Mouse (Mus musculus): ENCODE data around the gene Tyw3. TPM values are rescaled to one million over a fixed set of nuclear protein-coding genes. Genes with fewer than 3 reads are reported as not detected.

Gene Tyw3
- total and polyA plus RNA-seq, 3 experiments, result 46.8 to 70.4 (median 62.5) TPM

DNA sequence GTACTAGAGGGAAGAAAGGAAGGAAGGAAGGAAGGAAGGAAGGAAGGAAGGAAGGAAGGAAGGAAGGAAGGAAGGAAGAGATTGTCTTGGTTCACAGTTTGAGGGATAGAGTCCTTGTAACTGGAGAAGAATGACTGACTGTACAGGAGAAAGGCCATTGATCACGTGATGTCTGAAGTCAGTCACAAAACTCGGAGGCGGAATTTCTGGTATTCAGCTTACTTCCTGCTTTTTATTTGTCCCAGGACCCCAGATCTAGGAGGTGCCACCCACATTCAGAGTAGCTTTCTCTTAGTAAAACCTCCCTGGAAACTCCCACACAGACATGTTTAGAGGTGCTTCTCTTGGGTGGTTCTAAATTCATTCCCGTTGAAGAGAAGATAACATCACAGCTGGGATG, 50.7 kb downstream of the Tyw3 start:
- H3K4me1 ChIP-seq (ENCODE audit: control insufficient read depth in 1 of 2, insufficient read depth in 2 of 2), result peaks cover 11 to 44% of the 10 kb centered on the region in 2 experiments; a peak in 3 of 4 replicates
- TF ChIP-seq MAFK (IDR thresholded peaks at IDR 0.05; ENCODE audit: insufficient replicate concordance, low read length), result no peak
- TF ChIP-seq USF2 (conservative IDR thresholded peaks at IDR 0.05; ENCODE audit: low read depth, low read length), result peak; percentile 73
- peak; percentile 55 for TF ChIP-seq USF1 (IDR thresholded peaks at IDR 0.05; ENCODE audit: low read depth, low read length)
- TF ChIP-seq BHLHE40 (IDR thresholded peaks at IDR 0.05; ENCODE audit: low read depth, low read length), result 0 out of 2 replicates have a peak, but pooled peaks have one; percentile 36
- H3K9me3 ChIP-seq (replicated peaks; ENCODE audit: low read length), result no peaks in the 10 kb centered on the region
- no peak overlapping the region for H3K27ac ChIP-seq (ENCODE audit: insufficient read depth, low read depth)
- no peak overlapping the region for H3K9ac ChIP-seq (ENCODE audit: insufficient read depth, low read depth)
- in situ Hi-C loops (cut with MboI; ENCODE audit: low pct_ligation_motif_present, low pct_unique_long_range_greater_than_20kb, low sequenced_read_pairs), result no loop called here
- H3K4me3 ChIP-seq (replicated peaks in 1 of 3; ENCODE audit: low read depth in 2 of 3, low read length in 2 of 3, poor library complexity in 1 of 3), result no peak overlapping the region
- H3K27me3 ChIP-seq (replicated peaks), result no peaks in the 10 kb centered on the region
- no peaks in the 10 kb centered on the region for H3K36me3 ChIP-seq (replicated peaks in 1 of 2; ENCODE audit: control insufficient read depth in 1 of 2, insufficient read depth in 1 of 2, low read length in 1 of 2)
- no peak overlapping the region for H3K4me2 ChIP-seq (ENCODE audit: insufficient read depth, low read depth, poor library complexity, severe bottlenecking)
- no peaks in the 10 kb centered on the region for H3K79me2 ChIP-seq (replicated peaks; ENCODE audit: control insufficient read depth, extremely low read depth, insufficient read depth, poor library complexity, severe bottlenecking)
- dilution Hi-C loops (cut with MboI; ENCODE audit: extremely low pct_ligation_motif_present, extremely low pct_unique_long_range_greater_than_20kb, low sequenced_read_pairs), result no loop called here
- DNase-seq (ENCODE audit: extremely low read depth), result no peak

DNA sequence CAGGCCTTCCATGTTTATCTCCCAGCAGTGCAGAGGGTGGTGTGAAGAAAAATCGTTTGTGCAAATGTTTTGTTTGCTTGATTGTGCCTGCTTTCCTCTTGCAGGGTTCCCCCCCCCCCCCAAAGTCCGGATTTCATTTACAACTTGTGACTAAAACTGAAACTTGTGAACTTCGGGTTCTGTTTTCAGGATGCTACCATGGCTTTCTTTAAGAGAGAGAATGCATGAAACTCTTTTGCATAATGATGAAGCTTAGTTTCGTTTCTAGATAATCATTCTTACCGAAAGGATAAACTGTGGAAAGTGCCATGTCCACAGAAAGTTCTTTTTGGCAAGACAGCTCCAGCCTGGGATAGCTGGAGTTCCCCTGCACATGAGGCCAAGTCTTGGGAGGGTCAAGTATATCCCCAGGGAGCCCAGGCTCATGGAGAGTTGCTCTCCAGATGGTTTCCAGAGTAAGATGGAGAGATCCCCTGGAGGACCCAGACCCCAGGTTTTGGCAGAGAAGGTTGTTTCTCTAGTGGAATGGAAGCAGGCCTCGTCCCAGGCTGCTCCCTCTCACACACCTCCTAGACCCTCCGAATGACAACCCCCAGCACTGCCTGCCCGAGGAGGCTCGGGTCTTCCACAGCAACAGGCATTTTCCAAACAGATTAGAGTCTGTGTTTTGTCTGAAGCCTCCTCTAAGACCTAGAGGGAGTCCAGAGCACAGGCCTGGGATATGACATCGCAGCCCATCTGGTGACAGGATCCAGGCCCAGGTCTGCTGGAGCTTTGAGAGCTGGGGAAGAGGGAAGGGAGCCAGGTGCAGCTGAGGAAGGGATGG, 56.6 kb downstream of the Tyw3 start:
- Histone ChIP-seq H3K9ac (ENCODE audit: insufficient read depth, low read depth) (no peak overlapping the region), H3K27me3 (replicated peaks) (no peaks in the 10 kb centered on the region), H3K36me3 (replicated peaks in 1 of 2; ENCODE audit: control insufficient read depth in 1 of 2, insufficient read depth in 1 of 2, low read length in 1 of 2) (peaks cover 0 to 4% of the 10 kb centered on the region in 2 experiments), H3K9me3 (replicated peaks; ENCODE audit: low read length) (no peaks in the 10 kb centered on the region), H3K79me2 (replicated peaks; ENCODE audit: control insufficient read depth, extremely low read depth, insufficient read depth, poor library complexity, severe bottlenecking) (no peaks in the 10 kb centered on the region), H3K4me1 (ENCODE audit: control insufficient read depth in 1 of 2, insufficient read depth in 2 of 2) (peaks cover 14 to 34% of the 10 kb centered on the region in 2 experiments), H3K27ac (ENCODE audit: insufficient read depth, low read depth) (no peak overlapping the region), H3K4me3 (replicated peaks in 1 of 3; ENCODE audit: low read depth in 2 of 3, low read length in 2 of 3, poor library complexity in 1 of 3) (no peak overlapping the region), H3K4me2 (ENCODE audit: insufficient read depth, low read depth, poor library complexity, severe bottlenecking) (peak overlapping the region; percentile 60)
- dilution Hi-C loops (cut with MboI; ENCODE audit: extremely low pct_ligation_motif_present, extremely low pct_unique_long_range_greater_than_20kb, low sequenced_read_pairs), result no loop called here
- TF ChIP-seq MAFK (IDR thresholded peaks at IDR 0.05; ENCODE audit: insufficient replicate concordance, low read length) (peak; percentile 77; the same call in 1 of the 2 replicates), MXI1 (IDR thresholded peaks at IDR 0.05; ENCODE audit: low read depth, low read length) (no peak), RCOR1 (conservative IDR thresholded peaks at IDR 0.05; ENCODE audit: low read depth, low read length) (peak; percentile 97), ETS1 (conservative IDR thresholded peaks at IDR 0.05; ENCODE audit: low read depth, low read length) (peak; percentile 80), USF2 (conservative IDR thresholded peaks at IDR 0.05; ENCODE audit: low read depth, low read length) (no peak), EP300 (IDR thresholded peaks at IDR 0.05; ENCODE audit: low read length) (peak; percentile 95), ZKSCAN1 (IDR thresholded peaks at IDR 0.05; ENCODE audit: borderline replicate concordance, low read depth, low read length) (no peak), USF1 (IDR thresholded peaks at IDR 0.05; ENCODE audit: low read depth, low read length) (no peak), SIN3A (IDR thresholded peaks at IDR 0.05; ENCODE audit: low read length) (0 out of 2 replicates have a peak, but pooled peaks have one; percentile 29), TCF12 (IDR thresholded peaks at IDR 0.05; ENCODE audit: low read depth, low read length) (peak; percentile 54; the same call in 1 of the 2 replicates), CHD2 (IDR thresholded peaks at IDR 0.05; ENCODE audit: low read length) (peak; percentile 76; the same call in 1 of the 2 replicates), JUN (IDR thresholded peaks at IDR 0.05; ENCODE audit: insufficient read depth, low read depth, low read length) (peak; percentile 83), HCFC1 (IDR thresholded peaks at IDR 0.05; ENCODE audit: low read depth, low read length) (0 out of 2 replicates have a peak, but pooled peaks have one; percentile 11), MYC (IDR thresholded peaks at IDR 0.05; ENCODE audit: low read depth, low read length) (peak; percentile 64; the same call in 1 of the 2 replicates), JUND (conservative IDR thresholded peaks at IDR 0.05; ENCODE audit: low read depth, low read length) (peak; percentile 93), MAX (IDR thresholded peaks at IDR 0.05; ENCODE audit: low read length) (peak; percentile 24; the same call in 1 of the 2 replicates), MAZ (IDR thresholded peaks at IDR 0.05; ENCODE audit: low read depth, low read length) (peak; percentile 90; the same call in 1 of the 2 replicates), MEF2A (IDR thresholded peaks at IDR 0.05; ENCODE audit: borderline replicate concordance, low read depth, low read length) (peak; percentile 85), NELFE (IDR thresholded peaks at IDR 0.05; ENCODE audit: low read depth, low read length) (no peak), IRF4 (IDR thresholded peaks at IDR 0.05; ENCODE audit: low read depth, low read length) (peak; percentile 97), BHLHE40 (IDR thresholded peaks at IDR 0.05; ENCODE audit: low read depth, low read length) (peak; percentile 88)
- DNase-seq (ENCODE audit: extremely low read depth), result peak; percentile 74
- in situ Hi-C loops (cut with MboI; ENCODE audit: low pct_ligation_motif_present, low pct_unique_long_range_greater_than_20kb, low sequenced_read_pairs), result no loop called here
